Mouse (Mus musculus): ENCODE results near the gene Wdcp. TPM values are rescaled to one million over a fixed set of nuclear protein-coding genes. Genes with fewer than 3 reads are reported as not detected.

Wdcp gene
- total RNA-seq, 2 experiments from 2014 or later: 13.0 to 14.8 TPM

Other genes with a start within 250 kb of the Wdcp start
- 1 to 10 TPM; 1.9 to 3.0 TPM for gene Fam228a, start 104.9 kb upstream of the Wdcp start, total RNA-seq (2021)
- 10 to 100 TPM; 10.9 to 11.7 TPM for gene Pfn4, start 74.3 kb upstream of the Wdcp start, total RNA-seq (2021)
- gene Fam228b, start 74.0 kb upstream of the Wdcp start, total RNA-seq (2021): 10 to 100 TPM; 21.9 to 26.6 TPM
- gene Sf3b6, start 25.8 kb upstream of the Wdcp start, total RNA-seq (2021): 10 to 100 TPM; 68.4 to 76.9 TPM
- gene Fkbp1b, start 1.7 kb upstream of the Wdcp start, total RNA-seq (2021): 10 to 100 TPM; 43.3 to 56.1 TPM
- gene Mfsd2b, start 31.1 kb downstream of the Wdcp start, total RNA-seq (2021): under 1 TPM; 0.36 to 0.59 TPM
- gene Ubxn2a, start 64.4 kb downstream of the Wdcp start, total RNA-seq (2021): 10 to 100 TPM; 51.1 to 52.9 TPM
- 10 to 100 TPM; 32.8 to 33.2 TPM for gene Atad2b, start 74.0 kb downstream of the Wdcp start, total RNA-seq (2021)

Data from layer of hippocampus, adult 18-20 months (tissue).